Mouse (Mus musculus) midbrain, embryonic 16.5 days (tissue): ENCODE data around the gene Abhd6. TPM values are rescaled to one million over a fixed set of nuclear protein-coding genes. Genes with fewer than 3 reads are reported as not detected.

Experiments
- ATAC-seq: fragments of 200-750 bp; cut with Nextera tagmentation; 2 replicates; pipeline ENCODE4 v1.8.0; 2017; ENCODE audit warnings: moderate TSS enrichment
- H3K27ac ChIP-seq: fragments of 300-500 bp; sonication (generic); 2 replicates; pipeline ENCODE4 v1.5.1; 2014; ENCODE audit warnings: mild to moderate bottlenecking, low read length, mixed read lengths
- H3K27me3 ChIP-seq: fragments of 300-500 bp; sonication (generic); 2 replicates; pipeline ENCODE4 v1.6.1; 2014; ENCODE audit warnings: low read depth, low read length, mixed read lengths; ENCODE audit not compliant: control insufficient read depth, insufficient read depth
- H3K36me3 ChIP-seq: fragments of 300-500 bp; sonication (generic); 2 replicates; pipeline ENCODE4 v1.6.1; 2014; ENCODE audit warnings: mild to moderate bottlenecking, low read length, moderate library complexity, mixed read lengths; ENCODE audit not compliant: control insufficient read depth, insufficient read depth
- H3K4me1 ChIP-seq: fragments of 300-500 bp; sonication (generic); 2 replicates; pipeline ENCODE4 v1.6.1; 2014; ENCODE audit warnings: mild to moderate bottlenecking, low read length, mixed read lengths; ENCODE audit not compliant: control insufficient read depth, insufficient read depth
- H3K4me2 ChIP-seq: fragments of 300-500 bp; sonication (generic); 2 replicates; pipeline ENCODE4 v1.6.1; 2014; ENCODE audit warnings: mild to moderate bottlenecking, low read length, mixed read lengths
- H3K4me3 ChIP-seq: fragments of 300-500 bp; sonication (generic); 2 replicates; pipeline ENCODE4 v1.5.1; 2014; ENCODE audit warnings: low read depth, mild to moderate bottlenecking, low read length, moderate library complexity, mixed read lengths
- H3K9ac ChIP-seq: fragments of 300-500 bp; sonication (generic); 2 replicates; pipeline ENCODE4 v1.6.1; 2014; ENCODE audit warnings: low read depth, low read length, mixed read lengths
- H3K9me3 ChIP-seq: fragments of 300-500 bp; sonication (generic); replicated peaks from 2 replicates; pipeline ENCODE4 v1.6.1; 2014; ENCODE audit warnings: mild to moderate bottlenecking, low read length, mixed read lengths; ENCODE audit not compliant: control insufficient read depth, poor library complexity, severe bottlenecking
- WGBS: fragments of 180-500 bp; shearing (Covaris S2); extraction: QIAGEN DNeasy Blood & Tissue Kit; methylation state at CpG from one replicate; pipeline ENCODE4 v1.1.7; 2014; 5-methylcytosine and 5-hydroxymethylcytosine counted together
- polyA plus RNA-seq: library from polyadenylated mRNA; unstranded; fragments of >200 nt; fragmentation: Nextera tagmentation; extraction: Ambion mirVana; gene quantifications from 2 replicates; pipeline ENCODE4 v1.2.1, GENCODE M21; 2015

Abhd6 gene
- polyA plus RNA-seq, 1 experiment from 2014 or later: 42.8 TPM

GRCm38 (mm10) chr14:7991108-7991776 is 11.5 kb upstream of the Abhd6 start:
- H3K4me2 ChIP-seq: no peak overlapping the region
- no peaks in the 10 kb centered on the region for H3K36me3 ChIP-seq
- no peaks in the 10 kb centered on the region for H3K9me3 ChIP-seq
- no peaks in the 10 kb centered on the region for H3K4me1 ChIP-seq
- no peak overlapping the region for H3K27ac ChIP-seq
- no peaks in the 10 kb centered on the region for H3K27me3 ChIP-seq
- no peak for ATAC-seq
- H3K9ac ChIP-seq: no peak overlapping the region
- no peak overlapping the region for H3K4me3 ChIP-seq
- WGBS: 82% methylated on average over 5 of the region's 5 CpGs

- 0 out of 2 replicates have a peak, but pooled peaks cover 1% of the 10 kb centered on the region for H3K4me1 ChIP-seq
- H3K4me2 ChIP-seq: no peak overlapping the region
- H3K27ac ChIP-seq: no peak overlapping the region
- no peak for ATAC-seq
- H3K27me3 ChIP-seq: no peaks in the 10 kb centered on the region
- no peaks in the 10 kb centered on the region for H3K36me3 ChIP-seq
- no peak overlapping the region for H3K9ac ChIP-seq
- no peak overlapping the region for H3K4me3 ChIP-seq
- WGBS: 78% methylated on average over 6 of the region's 6 CpGs
- H3K9me3 ChIP-seq: no peaks in the 10 kb centered on the region
Measured at GRCm38 (mm10) chr14:7992158-7992557, 10.5 kb upstream of the Abhd6 start.

- H3K27me3 ChIP-seq: no peaks in the 10 kb centered on the region
- ATAC-seq: no peak
- no peak within 1 kb of the TSS for H3K4me3 ChIP-seq
- H3K4me1 ChIP-seq: 0 out of 2 replicates have a peak, but pooled peaks cover 2% of the 10 kb centered on the region
- H3K27ac ChIP-seq: no peak within 1 kb of the TSS
- no peaks in the 10 kb centered on the region for H3K36me3 ChIP-seq
- WGBS: 81% methylated on average over 8 of the region's 8 CpGs
- no peaks in the 10 kb centered on the region for H3K9me3 ChIP-seq
- H3K4me2 ChIP-seq: no peak within 1 kb of the TSS
- no peak within 1 kb of the TSS for H3K9ac ChIP-seq
Measured at GRCm38 (mm10) chr14:7994271-7994767, 8.4 kb upstream of the Abhd6 start, which contains the start of gene Dnase1l3. Dnase1l3 (minus strand) TSS chr14:7994573.

GRCm38 (mm10) chr14:7997255-7997696 is 5.4 kb upstream of the Abhd6 start:
- Histone ChIP-seq H3K9ac (no peak overlapping the region), H3K27ac (no peak overlapping the region), H3K4me2 (peak overlapping the region; percentile 34), H3K27me3 (peaks cover 9% of the 10 kb centered on the region), H3K36me3 (no peaks in the 10 kb centered on the region), H3K4me3 (no peak overlapping the region), H3K4me1 (peaks cover 6% of the 10 kb centered on the region; the same call in 1 of the 2 replicates), H3K9me3 (no peaks in the 10 kb centered on the region)
- peak; percentile 62; the same call in 1 of the 2 replicates for ATAC-seq
- under 1% methylated on average over 15 of the region's 15 CpGs for WGBS

GRCm38 (mm10) chr14:7999030-7999429 is 3.7 kb upstream of the Abhd6 start:
- H3K27me3 ChIP-seq: peaks cover 9% of the 10 kb centered on the region
- H3K9me3 ChIP-seq: no peaks in the 10 kb centered on the region
- ATAC-seq: no peak
- H3K4me1 ChIP-seq: peaks cover 9% of the 10 kb centered on the region; the same call in 1 of the 2 replicates
- H3K36me3 ChIP-seq: no peaks in the 10 kb centered on the region
- no peak overlapping the region for H3K27ac ChIP-seq
- no peak overlapping the region for H3K4me2 ChIP-seq
- H3K9ac ChIP-seq: no peak overlapping the region
- H3K4me3 ChIP-seq: no peak overlapping the region
- WGBS: 77% methylated on average over 3 of the region's 3 CpGs

GRCm38 (mm10) chr14:7999435-7999834 is 3.3 kb upstream of the Abhd6 start:
- peaks cover 9% of the 10 kb centered on the region for H3K27me3 ChIP-seq
- no peak for ATAC-seq
- H3K27ac ChIP-seq: no peak overlapping the region
- H3K9ac ChIP-seq: no peak overlapping the region
- H3K4me1 ChIP-seq: peaks cover 14% of the 10 kb centered on the region
- H3K9me3 ChIP-seq: no peaks in the 10 kb centered on the region
- 86% methylated on average over 5 of the region's 5 CpGs for WGBS
- no peaks in the 10 kb centered on the region for H3K36me3 ChIP-seq
- no peak overlapping the region for H3K4me3 ChIP-seq
- H3K4me2 ChIP-seq: no peak overlapping the region

GRCm38 (mm10) chr14:8000247-8000646 is 2.5 kb upstream of the Abhd6 start:
- no peaks in the 10 kb centered on the region for H3K9me3 ChIP-seq

GRCm38 (mm10) chr14:8000831-8001685 is 1.6 kb upstream of the Abhd6 start:
- H3K9ac ChIP-seq: no peak overlapping the region
- no peak overlapping the region for H3K27ac ChIP-seq
- no peak for ATAC-seq
- H3K27me3 ChIP-seq: peaks cover 9% of the 10 kb centered on the region
- H3K4me3 ChIP-seq: no peak overlapping the region
- H3K36me3 ChIP-seq: no peaks in the 10 kb centered on the region
- WGBS: 26% methylated on average over 17 of the region's 17 CpGs
- H3K9me3 ChIP-seq: no peaks in the 10 kb centered on the region
- H3K4me1 ChIP-seq: peaks cover 19% of the 10 kb centered on the region
- H3K4me2 ChIP-seq: no peak overlapping the region

More at GRCm38 (mm10) chr14:8000247-8000646, 2.5 kb upstream of the Abhd6 start:
- H3K4me2 ChIP-seq: no peak overlapping the region
- no peak for ATAC-seq
- H3K9ac ChIP-seq: no peak overlapping the region
- H3K4me1 ChIP-seq: peaks cover 19% of the 10 kb centered on the region
- no peak overlapping the region for H3K27ac ChIP-seq
- WGBS: 88% methylated on average over 5 of the region's 5 CpGs
- H3K4me3 ChIP-seq: no peak overlapping the region
- H3K27me3 ChIP-seq: peaks cover 9% of the 10 kb centered on the region
- no peaks in the 10 kb centered on the region for H3K36me3 ChIP-seq
